Mouse (Mus musculus) intestine, postnatal 0 days (tissue): ENCODE measurements around the gene Bcr. TPM values are rescaled to one million over a fixed set of nuclear protein-coding genes. Genes with fewer than 3 reads are reported as not detected.

Experiments used
- ATAC-seq: fragments of 200-750 bp; cut with Nextera tagmentation; 2 replicates; pipeline ENCODE4 v1.8.0; 2017; ENCODE audit warnings: mild to moderate bottlenecking, moderate TSS enrichment, moderate library complexity
- H3K27ac ChIP-seq: fragments of 300-500 bp; sonication (generic); 2 replicates; pipeline ENCODE4 v1.5.1; 2014; ENCODE audit warnings: mild to moderate bottlenecking, low read depth, low read length, moderate library complexity
- H3K27me3 ChIP-seq: fragments of 300-500 bp; sonication (generic); replicated peaks from 2 replicates; pipeline ENCODE4 v1.6.1; 2014; ENCODE audit warnings: low read length, mixed read lengths; ENCODE audit not compliant: control insufficient read depth, insufficient read depth
- H3K36me3 ChIP-seq: fragments of 300-500 bp; sonication (generic); 2 replicates; pipeline ENCODE4 v1.6.1; 2014; ENCODE audit warnings: mild to moderate bottlenecking, moderate library complexity; ENCODE audit not compliant: control insufficient read depth, insufficient read depth
- H3K4me1 ChIP-seq: fragments of 300-500 bp; sonication (generic); replicated peaks from 2 replicates; pipeline ENCODE4 v1.6.1; 2014; ENCODE audit warnings: antibody characterized with exemption, low read length, mixed read lengths; ENCODE audit not compliant: control insufficient read depth, insufficient read depth
- H3K4me2 ChIP-seq: fragments of 300-500 bp; sonication (generic); replicated peaks from 2 replicates; pipeline ENCODE4 v1.6.1; 2014; ENCODE audit warnings: low read depth, mild to moderate bottlenecking, moderate library complexity
- H3K4me3 ChIP-seq: fragments of 300-500 bp; sonication (generic); 2 replicates; pipeline ENCODE4 v1.5.1; 2014; ENCODE audit warnings: low read depth, low read length
- H3K9ac ChIP-seq: fragments of 300-500 bp; sonication (generic); 2 replicates; pipeline ENCODE4 v1.6.1; 2014; ENCODE audit warnings: mild to moderate bottlenecking, low read depth, low read length
- H3K9me3 ChIP-seq: fragments of 300-500 bp; sonication (generic); 2 replicates; pipeline ENCODE4 v1.6.1; 2016; ENCODE audit warnings: mixed run types; ENCODE audit not compliant: control insufficient read depth
- CTCF ChIP-seq: sonication (generic); IDR thresholded peaks from 2 replicates; pipeline ENCODE4 v1.5.1; 2016; ENCODE audit warnings: low read depth, mild to moderate bottlenecking, control low read depth, antibody characterized with exemption, moderate library complexity
- WGBS: fragments of 180-500 bp; shearing (Covaris S2); extraction: QIAGEN DNeasy Blood & Tissue Kit; methylation state at CpG from one replicate; pipeline ENCODE4 v1.1.7; 2014; 5-methylcytosine and 5-hydroxymethylcytosine counted together
- polyA plus RNA-seq: library from polyadenylated mRNA; unstranded; fragments of >200 nt; fragmentation: Nextera tagmentation; extraction: Ambion mirVana; gene quantifications from 2 replicates; pipeline ENCODE4 v1.2.1, GENCODE M21; 2015

The Bcr gene
- polyA plus RNA-seq, 1 experiment from 2014 or later, result 26.7 TPM

GRCm38 (mm10) chr10:75156835-75157234 lies 96.4 kb downstream of the Bcr start:
- no peaks in the 10 kb centered on the region for H3K27me3 ChIP-seq
- ATAC-seq, result peak; percentile 35; the same call in 1 of the 2 replicates
- H3K27ac ChIP-seq, result peak overlapping the region; percentile 28; the same call in 1 of the 2 replicates
- H3K4me2 ChIP-seq, result no peak overlapping the region
- no peak for TF ChIP-seq CTCF
- H3K4me3 ChIP-seq, result no peak overlapping the region
- H3K36me3 ChIP-seq, result peaks cover 72% of the 10 kb centered on the region
- H3K9ac ChIP-seq, result no peak overlapping the region
- 73% methylated on average over 6 of the region's 6 CpGs for WGBS
- no peaks in the 10 kb centered on the region for H3K9me3 ChIP-seq
- H3K4me1 ChIP-seq, result no peaks in the 10 kb centered on the region

DNA sequence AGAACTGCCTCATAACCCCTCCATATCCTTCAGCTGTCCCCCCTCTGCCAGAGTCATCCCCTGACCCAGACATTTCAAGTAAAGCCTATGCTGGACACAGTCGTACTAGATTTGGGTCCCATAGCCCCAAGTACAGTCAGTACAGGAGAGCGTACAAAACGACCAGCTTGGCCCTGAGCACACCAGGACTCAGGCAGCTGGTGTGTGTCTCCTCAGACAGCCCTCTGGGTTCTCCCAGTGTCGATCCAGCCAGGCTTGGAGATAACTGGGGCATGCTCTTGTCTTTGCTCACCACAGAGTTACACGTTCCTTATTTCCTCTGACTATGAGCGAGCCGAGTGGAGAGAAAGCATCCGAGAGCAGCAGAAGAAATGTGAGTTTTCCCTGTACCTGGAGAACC lies 97.3 kb downstream of the Bcr start:
- no peak for TF ChIP-seq CTCF
- H3K4me1 ChIP-seq, result no peaks in the 10 kb centered on the region
- no peaks in the 10 kb centered on the region for H3K9me3 ChIP-seq
- no peak overlapping the region for H3K27ac ChIP-seq
- H3K27me3 ChIP-seq, result no peaks in the 10 kb centered on the region
- no peak overlapping the region for H3K4me3 ChIP-seq
- H3K9ac ChIP-seq, result no peak overlapping the region
- 78% methylated on average over 8 of the region's 8 CpGs for WGBS
- no peak overlapping the region for H3K4me2 ChIP-seq
- peaks cover 77% of the 10 kb centered on the region for H3K36me3 ChIP-seq
- no peak for ATAC-seq

DNA sequence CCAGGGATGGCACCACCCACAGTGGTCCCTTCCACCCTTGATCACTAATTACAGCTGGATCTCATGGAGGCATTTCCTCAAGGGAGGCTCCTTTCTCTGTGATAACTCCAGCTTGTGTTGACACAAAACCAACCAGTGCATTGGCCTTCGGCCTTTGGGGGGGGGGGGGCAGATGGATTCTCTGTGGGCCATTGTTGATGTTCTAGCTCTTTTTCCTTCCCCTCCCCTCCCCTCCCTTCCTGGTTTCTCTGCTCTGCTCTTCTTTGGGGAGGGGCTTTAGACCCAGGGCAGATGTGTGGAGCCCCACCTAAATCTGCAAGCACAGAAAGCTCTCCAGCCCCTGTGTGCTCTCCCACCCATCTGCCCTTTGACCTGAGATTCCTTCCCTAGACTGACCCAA lies 98.0 kb downstream of the Bcr start:
- 55% methylated on average over 1 of the region's 1 CpGs for WGBS
- ATAC-seq, result no peak; the same call in 1 of the 2 replicates

DNA sequence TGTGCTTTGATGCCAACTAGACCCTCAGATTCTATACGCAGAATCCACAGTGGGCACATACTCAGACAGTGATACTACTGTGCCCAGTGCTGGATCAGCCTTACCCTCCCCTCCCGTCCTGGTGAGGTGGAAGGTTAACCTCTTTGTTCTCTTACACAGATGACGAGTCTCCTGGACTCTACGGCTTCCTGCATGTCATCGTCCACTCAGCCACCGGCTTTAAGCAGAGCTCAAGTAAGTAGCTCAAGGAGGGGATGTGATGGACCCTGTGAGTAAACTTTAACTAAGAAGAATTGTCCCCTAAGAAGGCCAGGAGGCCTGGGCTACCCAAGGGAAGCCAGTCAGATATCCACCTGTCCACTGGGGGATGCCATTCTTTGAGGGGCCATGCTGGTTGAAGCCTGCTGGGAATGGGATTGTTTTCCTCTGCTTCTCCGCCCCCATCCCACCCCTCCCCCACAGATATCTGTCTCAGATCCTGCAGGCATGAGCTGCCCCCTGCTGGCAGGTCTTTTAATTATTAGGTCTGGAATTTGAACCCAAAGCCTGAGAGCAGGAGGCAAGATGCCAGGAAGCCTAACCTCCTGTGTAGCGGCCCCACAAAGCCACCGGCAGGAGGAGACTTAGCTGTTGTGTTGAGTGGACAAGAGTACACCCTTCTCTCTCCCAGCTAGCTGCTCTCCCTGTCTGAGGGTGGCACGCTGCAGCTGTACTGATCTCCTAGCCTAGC lies 99.9 kb downstream of the Bcr start:
- no peak overlapping the region for H3K27ac ChIP-seq

More for the DNA sequence above, 98.0 kb downstream of the Bcr start:
- no peak for TF ChIP-seq CTCF
- peaks cover 82% of the 10 kb centered on the region for H3K36me3 ChIP-seq
- H3K4me2 ChIP-seq, result no peak overlapping the region
- H3K9ac ChIP-seq, result no peak overlapping the region
- no peaks in the 10 kb centered on the region for H3K4me1 ChIP-seq
- H3K27me3 ChIP-seq, result no peaks in the 10 kb centered on the region
- no peak overlapping the region; the same call in 1 of the 2 replicates for H3K27ac ChIP-seq
- H3K4me3 ChIP-seq, result no peak overlapping the region
- no peaks in the 10 kb centered on the region for H3K9me3 ChIP-seq

GRCm38 (mm10) chr10:75165825-75166481 lies 105.6 kb downstream of the Bcr start:
- peak; percentile 64 for TF ChIP-seq CTCF
- no peak overlapping the region; the same call in none of the 2 replicates for H3K27ac ChIP-seq
- H3K27me3 ChIP-seq, result no peaks in the 10 kb centered on the region
- H3K4me1 ChIP-seq, result no peaks in the 10 kb centered on the region
- H3K36me3 ChIP-seq, result peaks cover 58% of the 10 kb centered on the region
- no peak overlapping the region for H3K4me2 ChIP-seq
- peak; percentile 42 for ATAC-seq
- no peaks in the 10 kb centered on the region for H3K9me3 ChIP-seq
- H3K9ac ChIP-seq, result peak overlapping the region; percentile 7; the same call in 1 of the 2 replicates
- H3K4me3 ChIP-seq, result no peak overlapping the region
- 34% methylated on average over 10 of the region's 10 CpGs for WGBS

More for the DNA sequence above, 99.9 kb downstream of the Bcr start:
- no peak for ATAC-seq
- no peak overlapping the region for H3K4me2 ChIP-seq
- H3K9me3 ChIP-seq, result no peaks in the 10 kb centered on the region
- WGBS, result 87% methylated on average over 10 of the region's 10 CpGs
- no peak overlapping the region for H3K9ac ChIP-seq
- peak; percentile 42 for TF ChIP-seq CTCF
- no peak overlapping the region for H3K4me3 ChIP-seq
- peaks cover 77% of the 10 kb centered on the region for H3K36me3 ChIP-seq
- no peaks in the 10 kb centered on the region for H3K4me1 ChIP-seq
- no peaks in the 10 kb centered on the region for H3K27me3 ChIP-seq

DNA sequence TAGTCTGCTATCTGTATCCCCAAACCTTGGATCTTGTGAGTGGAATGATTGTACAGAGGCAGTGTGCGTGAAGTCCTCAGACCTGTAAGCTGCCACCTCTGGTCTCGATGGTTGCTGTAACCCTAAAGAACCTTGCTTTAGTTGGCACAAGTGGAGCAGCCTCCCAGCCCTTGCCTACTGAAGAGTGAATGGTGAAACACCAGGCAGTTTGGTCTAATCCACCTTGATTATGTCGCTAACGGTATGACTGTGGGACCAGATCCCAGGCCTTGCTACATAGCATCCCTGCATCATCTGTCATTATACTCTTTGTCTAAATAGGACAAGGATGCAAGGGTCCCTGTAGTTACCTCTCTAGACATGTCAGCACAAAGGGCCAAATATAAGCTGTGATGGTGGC lies 106.2 kb downstream of the Bcr start:
- no peak overlapping the region for H3K27ac ChIP-seq

More for the DNA sequence above, 106.2 kb downstream of the Bcr start:
- H3K4me1 ChIP-seq, result no peaks in the 10 kb centered on the region
- 52% methylated on average over 4 of the region's 4 CpGs for WGBS
- peaks cover 62% of the 10 kb centered on the region for H3K36me3 ChIP-seq
- H3K4me3 ChIP-seq, result no peak overlapping the region
- H3K9me3 ChIP-seq, result no peaks in the 10 kb centered on the region
- no peak for TF ChIP-seq CTCF
- H3K27me3 ChIP-seq, result no peaks in the 10 kb centered on the region
- no peak for ATAC-seq
- H3K9ac ChIP-seq, result 0 out of 2 replicates have a peak overlapping the region, but pooled peaks have one; percentile 7
- H3K4me2 ChIP-seq, result no peak overlapping the region
